Mouse (Mus musculus) E14TG2a.4 (cell line): Measurements from ENCODE around the gene Plxna2.

Source experiments
- CTCF ChIP-seq: conservative IDR thresholded peaks from 2 replicates; pipeline ENCODE4 v1.5.1; 2014; ENCODE audit warnings: low read length
- NANOG ChIP-seq: IDR thresholded peaks from 2 replicates; pipeline ENCODE4 v1.6.1; 2014; ENCODE audit warnings: borderline replicate concordance, low read length, mixed read lengths
- POU5F1 ChIP-seq: IDR thresholded peaks from 2 replicates; pipeline ENCODE4 v1.6.1; 2014; ENCODE audit warnings: low read length, borderline replicate concordance

DNA sequence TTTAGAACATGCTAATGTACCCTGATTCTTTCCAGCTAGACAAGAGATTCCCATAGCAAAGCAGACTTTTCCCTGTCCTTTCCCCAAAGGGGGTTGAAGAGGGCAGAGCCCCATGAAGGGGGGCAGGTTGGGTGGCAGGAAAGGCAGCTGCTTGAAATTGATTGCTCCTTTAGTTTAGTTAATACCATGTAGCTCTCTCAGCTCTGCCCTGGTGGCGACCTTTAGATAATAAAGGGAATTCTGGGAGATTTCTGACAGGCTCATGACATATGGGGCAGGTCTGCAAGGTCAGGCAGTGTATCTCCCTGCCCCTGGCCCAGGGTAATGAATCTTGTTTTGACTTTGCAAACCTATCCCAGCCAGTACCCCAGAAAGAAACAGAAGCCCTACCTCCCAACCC lies 17.4 kb downstream of the Plxna2 start:
- TF ChIP-seq CTCF (no peak), NANOG (no peak), POU5F1 (no peak)
